Mouse (Mus musculus) lung, postnatal 0 days (tissue): ENCODE measurements at regions not wholly inside any gene's neighbourhood (a gene's known extent, or its start where the extent isn't known, plus 50 kb on each side); places are given as distances from the start of the nearest gene placed in this dataset.

ENCODE experiments used
- ATAC-seq: fragments of 200-750 bp; cut with Nextera tagmentation; 2 replicates; pipeline ENCODE4 v1.8.0; 2017; ENCODE audit warnings: moderate library complexity
- DNase-seq: peaks from one replicate; pipeline ENCODE4 v3.0.0-alpha.2; 2016; ENCODE audit warnings: low spot score
- H3K27ac ChIP-seq: fragments of 300-500 bp; sonication (generic); 2 replicates; pipeline ENCODE4 v1.5.1; 2014; ENCODE audit warnings: antibody characterized with exemption, mild to moderate bottlenecking, low read length, mixed read lengths
- H3K27me3 ChIP-seq: fragments of 300-500 bp; sonication (generic); replicated peaks from 2 replicates; pipeline ENCODE4 v1.6.1; 2014; ENCODE audit warnings: low read length, mixed read lengths; ENCODE audit not compliant: insufficient read depth
- H3K36me3 ChIP-seq: fragments of 300-500 bp; sonication (generic); 2 replicates; pipeline ENCODE4 v1.6.1; 2014; ENCODE audit warnings: low read length, mixed read lengths; ENCODE audit not compliant: insufficient read depth
- H3K4me1 ChIP-seq: fragments of 300-500 bp; sonication (generic); 2 replicates; pipeline ENCODE4 v1.6.1; 2014; ENCODE audit warnings: antibody characterized with exemption, low read depth, low read length, mixed read lengths; ENCODE audit not compliant: insufficient read depth
- H3K4me2 ChIP-seq: fragments of 300-500 bp; sonication (generic); replicated peaks from 2 replicates; pipeline ENCODE4 v1.6.1; 2014; ENCODE audit warnings: low read depth, mild to moderate bottlenecking, low read length, moderate library complexity, mixed read lengths
- H3K4me3 ChIP-seq: fragments of 300-500 bp; sonication (generic); 2 replicates; pipeline ENCODE4 v1.5.1; 2014; ENCODE audit warnings: low read depth, low read length
- H3K9ac ChIP-seq: fragments of 300-500 bp; sonication (generic); replicated peaks from 2 replicates; pipeline ENCODE4 v1.6.1; 2014; ENCODE audit warnings: low read depth, mild to moderate bottlenecking
- H3K9me3 ChIP-seq: fragments of 300-500 bp; sonication (generic); 2 replicates; pipeline ENCODE4 v1.6.1; 2016; ENCODE audit warnings: low read length, mixed read lengths
- CTCF ChIP-seq: IDR thresholded peaks from 2 replicates; pipeline ENCODE4 v1.5.1; 2016; ENCODE audit warnings: antibody characterized with exemption, mild to moderate bottlenecking
- EP300 ChIP-seq: IDR thresholded peaks from 2 replicates; pipeline ENCODE4 v1.6.1; 2016; ENCODE audit warnings: antibody characterized with exemption, mild to moderate bottlenecking, control low read depth
- WGBS: fragments of 180-500 bp; shearing (Covaris S2); extraction: QIAGEN DNeasy Blood & Tissue Kit; methylation state at CpG from one replicate; pipeline ENCODE4 v1.1.7; 2014; 5-methylcytosine and 5-hydroxymethylcytosine counted together

- H3K27me3 ChIP-seq, result no peaks in the 10 kb centered on the region
- TF ChIP-seq CTCF, result no peak
- no peak for TF ChIP-seq EP300
- no peaks in the 10 kb centered on the region for H3K9me3 ChIP-seq
- H3K4me2 ChIP-seq, result peak overlapping the region; percentile 22; the same call in 1 of the 2 replicates
- no peaks in the 10 kb centered on the region for H3K4me1 ChIP-seq
- WGBS, result 32% methylated on average over 11 of the region's 11 CpGs
- ATAC-seq (no peak), DNase-seq (peak; percentile 11)
- H3K9ac ChIP-seq, result no peak overlapping the region
- no peaks in the 10 kb centered on the region for H3K36me3 ChIP-seq
- no peak overlapping the region for H3K4me3 ChIP-seq
- H3K27ac ChIP-seq, result no peak overlapping the region
Observed at GRCm38 (mm10) chr12:118703068-118703662, 143.0 kb upstream of the Sp8 start.

GRCm38 (mm10) chr12:118701838-118702237 is 144.3 kb upstream of the Sp8 start:
- ATAC-seq, result no peak
- no peaks in the 10 kb centered on the region for H3K4me1 ChIP-seq
- DNase-seq, result no peak
- H3K9ac ChIP-seq, result no peak overlapping the region
- H3K36me3 ChIP-seq, result no peaks in the 10 kb centered on the region
- no peak overlapping the region for H3K4me3 ChIP-seq
- TF ChIP-seq CTCF (no peak), EP300 (no peak)
- no peaks in the 10 kb centered on the region for H3K9me3 ChIP-seq
- no peaks in the 10 kb centered on the region for H3K27me3 ChIP-seq
- no peak overlapping the region for H3K4me2 ChIP-seq
- 70% methylated on average over 2 of the region's 2 CpGs for WGBS
- no peak overlapping the region for H3K27ac ChIP-seq

GRCm38 (mm10) chr12:118698110-118698509 is 148.0 kb upstream of the Sp8 start:
- Histone ChIP-seq H3K4me2 (no peak overlapping the region), H3K4me3 (no peak overlapping the region), H3K9me3 (no peaks in the 10 kb centered on the region), H3K27ac (no peak overlapping the region), H3K4me1 (no peaks in the 10 kb centered on the region), H3K9ac (no peak overlapping the region), H3K27me3 (no peaks in the 10 kb centered on the region), H3K36me3 (no peaks in the 10 kb centered on the region)
- DNase-seq (no peak), ATAC-seq (no peak)
- no peak for TF ChIP-seq EP300
- no peak for TF ChIP-seq CTCF

GRCm38 (mm10) chr12:118694701-118695100 is 151.4 kb upstream of the Sp8 start:
- no peak overlapping the region for H3K27ac ChIP-seq
- H3K4me1 ChIP-seq, result no peaks in the 10 kb centered on the region
- H3K9me3 ChIP-seq, result no peaks in the 10 kb centered on the region
- H3K9ac ChIP-seq, result no peak overlapping the region
- H3K4me2 ChIP-seq, result no peak overlapping the region
- DNase-seq, result no peak
- H3K36me3 ChIP-seq, result no peaks in the 10 kb centered on the region
- no peak overlapping the region for H3K4me3 ChIP-seq
- TF ChIP-seq EP300 (no peak), CTCF (no peak)
- WGBS, result 71% methylated on average over 2 of the region's 2 CpGs
- H3K27me3 ChIP-seq, result no peaks in the 10 kb centered on the region
- no peak for ATAC-seq

GRCm38 (mm10) chr12:118682902-118683301 is 163.2 kb upstream of the Sp8 start:
- H3K4me2 ChIP-seq, result no peak overlapping the region
- TF ChIP-seq EP300 (no peak), CTCF (no peak)
- no peaks in the 10 kb centered on the region for H3K36me3 ChIP-seq
- no peak overlapping the region for H3K27ac ChIP-seq
- H3K9me3 ChIP-seq, result no peaks in the 10 kb centered on the region
- no peak overlapping the region for H3K9ac ChIP-seq
- no peaks in the 10 kb centered on the region for H3K4me1 ChIP-seq
- ATAC-seq (no peak), DNase-seq (no peak)
- no peak overlapping the region for H3K4me3 ChIP-seq
- no peaks in the 10 kb centered on the region for H3K27me3 ChIP-seq
- WGBS, result 87% methylated on average over 1 of the region's 1 CpGs

- no peak overlapping the region for H3K27ac ChIP-seq
Observed at GRCm38 (mm10) chr12:118677989-118678388, 168.1 kb upstream of the Sp8 start.

GRCm38 (mm10) chr12:118661575-118661974 is 184.6 kb upstream of the Sp8 start:
- no peak for TF ChIP-seq EP300
- TF ChIP-seq CTCF, result no peak
- peak; percentile 41 for DNase-seq
- Histone ChIP-seq H3K27me3 (no peaks in the 10 kb centered on the region), H3K9ac (no peak overlapping the region), H3K4me3 (no peak overlapping the region), H3K4me1 (no peaks in the 10 kb centered on the region), H3K27ac (no peak overlapping the region), H3K36me3 (no peaks in the 10 kb centered on the region), H3K9me3 (no peaks in the 10 kb centered on the region), H3K4me2 (no peak overlapping the region)
- WGBS, result 32% methylated on average over 9 of the region's 9 CpGs
- peak; percentile 59; the same call in 1 of the 2 replicates for ATAC-seq

More at GRCm38 (mm10) chr12:118677989-118678388, 168.1 kb upstream of the Sp8 start:
- no peak for TF ChIP-seq CTCF
- no peak for TF ChIP-seq EP300
- H3K36me3 ChIP-seq, result no peaks in the 10 kb centered on the region
- no peak for DNase-seq
- H3K9ac ChIP-seq, result no peak overlapping the region
- no peaks in the 10 kb centered on the region for H3K4me1 ChIP-seq
- no peak overlapping the region for H3K4me2 ChIP-seq
- H3K27me3 ChIP-seq, result no peaks in the 10 kb centered on the region
- no peak for ATAC-seq
- H3K9me3 ChIP-seq, result no peaks in the 10 kb centered on the region
- H3K4me3 ChIP-seq, result no peak overlapping the region
- 77% methylated on average over 4 of the region's 4 CpGs for WGBS
